Mouse (Mus musculus) left cerebral cortex, postnatal 25 days (tissue): Measurements from ENCODE around the gene Nes. TPM values are rescaled to one million over a fixed set of nuclear protein-coding genes. Genes with fewer than 3 reads are reported as not detected.

Experiments used
- DNase-seq, 2 experiments: peaks; one replicate each; pipeline ENCODE4 v3.0.0; 2022; ENCODE audit warnings: low spot score in 2 of 2, mixed read lengths in 1 of 2
- intact Hi-C: fragments of 180-260 bp; cut with DNase I; formaldehyde crosslinking; loops from one replicate; pipeline ENCODE4 v1.15.1; 2025
- total RNA-seq, 2 experiments: library from RNA; stranded (reverse); gene quantifications; 2 replicates each; pipeline ENCODE4 v1.2.3; 2021

Gene Nes
- total RNA-seq, 2 experiments from 2014 or later: 5.2 to 6.2 TPM

- DNase-seq: peak in 1 of 2 experiments; percentile 55
- intact Hi-C loops: no loop called here
Measured at GRCm38 (mm10) chr3:88000816-88001595, 30.1 kb downstream of the Nes start.

- no peak for DNase-seq
- intact Hi-C loops: no loop called here
Measured at GRCm38 (mm10) chr3:88002291-88002976, 31.6 kb downstream of the Nes start.

GRCm38 (mm10) chr3:88005822-88006786 is 35.2 kb downstream of the Nes start:
- no peak for DNase-seq
- intact Hi-C loops: no loop called here

- DNase-seq: no peak
- intact Hi-C loops: loop anchor here (1.0 kb wide), 1 partner anchor 62 kb away; no protein-coding TSS in a partner anchor
Measured at GRCm38 (mm10) chr3:88010634-88011265, 39.9 kb downstream of the Nes start.

GRCm38 (mm10) chr3:88022322-88023191 is 51.7 kb downstream of the Nes start:
- intact Hi-C loops: no loop called here
- DNase-seq: peak; percentile 63 to 70

- peak in 1 of 2 experiments; percentile 10 for DNase-seq
- intact Hi-C loops: no loop called here
Measured at GRCm38 (mm10) chr3:88023192-88024074, 52.6 kb downstream of the Nes start.

GRCm38 (mm10) chr3:88026823-88027222 is 55.9 kb downstream of the Nes start:
- no peak for DNase-seq
- intact Hi-C loops: no loop called here

- DNase-seq: peak in 1 of 2 experiments; percentile 21
- intact Hi-C loops: no loop called here
Measured at GRCm38 (mm10) chr3:88027434-88028186, 56.7 kb downstream of the Nes start, which contains the start of gene Hapln2. Gene Hapln2, minus strand, starts transcription at chr3:88027583.

Other genes starting within 250 kb of the Nes start
- under 1 TPM; 0.23 to 0.69 TPM for gene Lrrc71, start 222.5 kb upstream of the Nes start, total RNA-seq
- 1 to 10 TPM in 1 of 2 experiments, under 1 TPM in 1; 0.21 to 1.7 TPM for gene Ntrk1, start 175.9 kb upstream of the Nes start, total RNA-seq
- under 1 TPM; 0.60 to 0.73 TPM for gene Insrr, start 174.1 kb upstream of the Nes start, total RNA-seq
- 1 to 10 TPM; 7.4 to 10.0 TPM for gene Pear1, start 146.8 kb upstream of the Nes start, total RNA-seq
- gene Sh2d2a, start 124.3 kb upstream of the Nes start, total RNA-seq: not detected
- gene Prcc, start 85.5 kb upstream of the Nes start, total RNA-seq: 10 to 100 TPM; 63.3 to 67.0 TPM
- gene Hdgf, start 64.8 kb upstream of the Nes start, total RNA-seq: 100 to 1,000 TPM; 138 to 146 TPM
- 10 to 100 TPM; 51.4 to 57.7 TPM for gene Mrpl24, start 51.6 kb upstream of the Nes start, total RNA-seq
- 10 to 100 TPM; 12.8 to 16.0 TPM for gene Isg20l2, start 40.8 kb upstream of the Nes start, total RNA-seq
- 10 to 100 TPM; 19.5 to 21.8 TPM for gene Rrnad1, start 40.4 kb upstream of the Nes start, total RNA-seq
- 1 to 10 TPM; 3.9 to 5.7 TPM for gene Crabp2, start 22.4 kb upstream of the Nes start, total RNA-seq
- 100 to 1,000 TPM; 257 to 284 TPM for gene Bcan, start 29.2 kb downstream of the Nes start, total RNA-seq
- 1 to 10 TPM; 7.4 to 9.6 TPM for gene Hapln2, start 56.5 kb downstream of the Nes start, total RNA-seq
- gene Gpatch4, start 72.0 kb downstream of the Nes start, total RNA-seq: 10 to 100 TPM; 13.1 to 13.8 TPM
- gene Naxe, start 87.4 kb downstream of the Nes start, total RNA-seq: 10 to 100 TPM; 66.6 to 74.9 TPM
- not detected for gene Ttc24, start 107.2 kb downstream of the Nes start, total RNA-seq
- gene Iqgap3, start 110.9 kb downstream of the Nes start, total RNA-seq: under 1 TPM; 0.21 to 0.44 TPM
- gene Mef2d, start 171.3 kb downstream of the Nes start, total RNA-seq: 100 to 1,000 TPM; 211 to 225 TPM